Mouse (Mus musculus) heart, embryonic 11.5 days (tissue): ENCODE results near the gene Thbs4. TPM values are rescaled to one million over a fixed set of nuclear protein-coding genes. Genes with fewer than 3 reads are reported as not detected.

Source experiments
- ATAC-seq: fragments of 200-750 bp; cut with Nextera tagmentation; replicated peaks from 2 replicates; pipeline ENCODE4 v1.8.0; 2017; ENCODE audit warnings: moderate library complexity; ENCODE audit not compliant: insufficient number of reproducible peaks, low FRiP score, low TSS enrichment
- H3K27ac ChIP-seq: fragments of 300-500 bp; sonication (generic); 2 replicates; pipeline ENCODE4 v1.5.1; 2014; ENCODE audit warnings: mild to moderate bottlenecking, low read depth, low read length
- H3K27me3 ChIP-seq: fragments of 300-500 bp; sonication (generic); 2 replicates; pipeline ENCODE4 v1.6.1; 2014; ENCODE audit warnings: mild to moderate bottlenecking, low read length, mixed read lengths; ENCODE audit not compliant: control insufficient read depth, insufficient read depth
- H3K36me3 ChIP-seq: fragments of 300-500 bp; sonication (generic); 2 replicates; pipeline ENCODE4 v1.6.1; 2014; ENCODE audit warnings: mild to moderate bottlenecking, low read length, moderate library complexity, mixed read lengths; ENCODE audit not compliant: control insufficient read depth, insufficient read depth
- H3K4me1 ChIP-seq: fragments of 300-500 bp; sonication (generic); 2 replicates; pipeline ENCODE4 v1.6.1; 2014; ENCODE audit warnings: low read length; ENCODE audit not compliant: control insufficient read depth, insufficient read depth
- H3K4me2 ChIP-seq: fragments of 300-500 bp; sonication (generic); 2 replicates; pipeline ENCODE4 v1.6.1; 2014; ENCODE audit warnings: mild to moderate bottlenecking, moderate library complexity
- H3K4me3 ChIP-seq: fragments of 300-500 bp; sonication (generic); 2 replicates; pipeline ENCODE4 v1.5.1; 2014; ENCODE audit warnings: low read depth, low read length
- H3K9ac ChIP-seq: fragments of 300-500 bp; sonication (generic); 2 replicates; pipeline ENCODE4 v1.6.1; 2014; ENCODE audit warnings: mild to moderate bottlenecking, low read depth, low read length, moderate library complexity
- H3K9me3 ChIP-seq: fragments of 300-500 bp; sonication (generic); replicated peaks from 2 replicates; pipeline ENCODE4 v1.6.1; 2016; ENCODE audit warnings: low read length; ENCODE audit not compliant: control insufficient read depth
- WGBS: fragments of 180-500 bp; shearing (Covaris S2); extraction: QIAGEN DNeasy Blood & Tissue Kit; methylation state at CpG from one replicate; pipeline ENCODE4 v1.1.7; 2014; ENCODE audit not compliant: insufficient replicate concordance; 5-methylcytosine and 5-hydroxymethylcytosine counted together
- polyA plus RNA-seq: library from polyadenylated mRNA; unstranded; fragments of >200 nt; fragmentation: Nextera tagmentation; extraction: Ambion mirVana; gene quantifications from 2 replicates; pipeline ENCODE4 v1.2.1, GENCODE M21; 2014

Gene Thbs4
- polyA plus RNA-seq, 1 experiment from 2014 or later = 39.4 TPM

- ATAC-seq = no peak
- WGBS = 79% methylated on average over 3 of the region's 3 CpGs
- no peak overlapping the region for H3K27ac ChIP-seq
- H3K36me3 ChIP-seq = no peaks in the 10 kb centered on the region
- no peak overlapping the region for H3K9ac ChIP-seq
- H3K9me3 ChIP-seq = no peaks in the 10 kb centered on the region
- no peak overlapping the region for H3K4me2 ChIP-seq
- H3K4me1 ChIP-seq = peaks cover 8% of the 10 kb centered on the region; the same call in 1 of the 2 replicates
- no peak overlapping the region for H3K4me3 ChIP-seq
- H3K27me3 ChIP-seq = no peaks in the 10 kb centered on the region
Measured at GRCm38 (mm10) chr13:92738821-92739220, 55.8 kb downstream of the Thbs4 start.

GRCm38 (mm10) chr13:92736516-92737300 lies 57.9 kb downstream of the Thbs4 start:
- Histone ChIP-seq H3K9me3 (no peaks in the 10 kb centered on the region), H3K27ac (no peak overlapping the region), H3K9ac (no peak overlapping the region), H3K4me3 (no peak overlapping the region), H3K36me3 (no peaks in the 10 kb centered on the region), H3K4me2 (no peak overlapping the region), H3K4me1 (peaks cover 7% of the 10 kb centered on the region; the same call in 1 of the 2 replicates), H3K27me3 (0 out of 2 replicates have a peak, but pooled peaks cover 3% of the 10 kb centered on the region)
- ATAC-seq = no peak
- 51% methylated on average over 11 of the region's 11 CpGs for WGBS

GRCm38 (mm10) chr13:92735693-92736092 lies 58.9 kb downstream of the Thbs4 start:
- no peak overlapping the region for H3K4me3 ChIP-seq
- peaks cover 7% of the 10 kb centered on the region; the same call in 1 of the 2 replicates for H3K4me1 ChIP-seq
- H3K9me3 ChIP-seq = no peaks in the 10 kb centered on the region
- H3K36me3 ChIP-seq = no peaks in the 10 kb centered on the region
- H3K4me2 ChIP-seq = no peak overlapping the region
- ATAC-seq = no peak
- 0 out of 2 replicates have a peak, but pooled peaks cover 3% of the 10 kb centered on the region for H3K27me3 ChIP-seq
- H3K9ac ChIP-seq = no peak overlapping the region
- no peak overlapping the region for H3K27ac ChIP-seq
- 70% methylated on average over 1 of the region's 1 CpGs for WGBS

GRCm38 (mm10) chr13:92733741-92734140 lies 60.9 kb downstream of the Thbs4 start:
- WGBS = 85% methylated on average over 11 of the region's 11 CpGs
- H3K9me3 ChIP-seq = no peaks in the 10 kb centered on the region
- no peak overlapping the region for H3K27ac ChIP-seq
- H3K27me3 ChIP-seq = 0 out of 2 replicates have a peak, but pooled peaks cover 3% of the 10 kb centered on the region
- peaks cover 7% of the 10 kb centered on the region; the same call in 1 of the 2 replicates for H3K4me1 ChIP-seq
- no peak overlapping the region for H3K4me3 ChIP-seq
- ATAC-seq = no peak
- H3K4me2 ChIP-seq = no peak overlapping the region
- H3K36me3 ChIP-seq = no peaks in the 10 kb centered on the region
- no peak overlapping the region for H3K9ac ChIP-seq

GRCm38 (mm10) chr13:92733252-92733651 lies 61.4 kb downstream of the Thbs4 start:
- Histone ChIP-seq H3K27ac (no peak overlapping the region), H3K4me3 (no peak overlapping the region), H3K4me2 (no peak overlapping the region), H3K9me3 (no peaks in the 10 kb centered on the region), H3K4me1 (peaks cover 7% of the 10 kb centered on the region; the same call in 1 of the 2 replicates), H3K27me3 (0 out of 2 replicates have a peak, but pooled peaks cover 3% of the 10 kb centered on the region), H3K36me3 (no peaks in the 10 kb centered on the region), H3K9ac (no peak overlapping the region)
- 33% methylated on average over 9 of the region's 9 CpGs for WGBS
- no peak for ATAC-seq

- peaks cover 7% of the 10 kb centered on the region; the same call in 1 of the 2 replicates for H3K4me1 ChIP-seq
- no peak overlapping the region for H3K9ac ChIP-seq
- H3K27ac ChIP-seq = no peak overlapping the region
- H3K4me3 ChIP-seq = no peak overlapping the region
- H3K36me3 ChIP-seq = no peaks in the 10 kb centered on the region
- no peak for ATAC-seq
- H3K27me3 ChIP-seq = 0 out of 2 replicates have a peak, but pooled peaks cover 3% of the 10 kb centered on the region
- no peak overlapping the region for H3K4me2 ChIP-seq
- 75% methylated on average over 5 of the region's 5 CpGs for WGBS
- H3K9me3 ChIP-seq = no peaks in the 10 kb centered on the region
Measured at GRCm38 (mm10) chr13:92732836-92733235, 61.8 kb downstream of the Thbs4 start.

GRCm38 (mm10) chr13:92731811-92732210 lies 62.8 kb downstream of the Thbs4 start:
- H3K4me2 ChIP-seq = no peak overlapping the region
- H3K27ac ChIP-seq = no peak overlapping the region
- WGBS = 55% methylated on average over 6 of the region's 6 CpGs
- no peak for ATAC-seq
- H3K9ac ChIP-seq = no peak overlapping the region
- no peak overlapping the region for H3K4me3 ChIP-seq
- 0 out of 2 replicates have a peak, but pooled peaks cover 3% of the 10 kb centered on the region for H3K27me3 ChIP-seq
- no peaks in the 10 kb centered on the region for H3K36me3 ChIP-seq
- peaks cover 7% of the 10 kb centered on the region; the same call in 1 of the 2 replicates for H3K4me1 ChIP-seq
- H3K9me3 ChIP-seq = no peaks in the 10 kb centered on the region

GRCm38 (mm10) chr13:92729811-92730210 lies 64.8 kb downstream of the Thbs4 start:
- no peak overlapping the region for H3K4me3 ChIP-seq
- no peak overlapping the region for H3K27ac ChIP-seq
- 0 out of 2 replicates have a peak, but pooled peaks cover 3% of the 10 kb centered on the region for H3K27me3 ChIP-seq
- 0 out of 2 replicates have a peak, but pooled peaks cover 4% of the 10 kb centered on the region for H3K4me1 ChIP-seq
- no peak overlapping the region for H3K9ac ChIP-seq
- 38% methylated on average over 13 of the region's 13 CpGs for WGBS
- H3K36me3 ChIP-seq = no peaks in the 10 kb centered on the region
- peak overlapping the region; percentile 6 for H3K4me2 ChIP-seq
- no peak for ATAC-seq
- H3K9me3 ChIP-seq = no peaks in the 10 kb centered on the region
